Mouse (Mus musculus): ENCODE results near the gene Per3. TPM values are rescaled to one million over a fixed set of nuclear protein-coding genes. Genes with fewer than 3 reads are reported as not detected.

Gene Per3
- total RNA-seq (2021) = 10 to 100 TPM; 20.8 to 23.9 TPM
- long read RNA-seq, experiment 1, partial matches to known transcripts = 0 of 2 reads
- long read RNA-seq, experiment 1, other reads (novel, unspliced or antisense) = 2 of 2 reads
- long read RNA-seq, experiment 2, partial matches to known transcripts = 3 of 10 reads
- long read RNA-seq, experiment 2, other reads (novel, unspliced or antisense) = 7 of 10 reads

GRCm38 (mm10) chr4:151044037-151044943 lies at the start of gene Per3:
Gene Per3, minus strand, starts transcription at chr4:151044665.
- peak; percentile 93 to 98 for DNase-seq (ENCODE audit: low spot score in 2 of 2)

- no peak for DNase-seq (ENCODE audit: low spot score in 2 of 2)
These were observed 44.8 kb upstream of the Per3 start, which contains the start of gene Gm13090 for GRCm38 (mm10) chr4:151089270-151089669. Gene Gm13090, plus strand, starts transcription at chr4:151089570.

- no peak for DNase-seq (ENCODE audit: low spot score in 2 of 2)
These were observed 44.4 kb upstream of the Per3 start for GRCm38 (mm10) chr4:151088819-151089218.

GRCm38 (mm10) chr4:151087358-151087757 lies 42.9 kb upstream of the Per3 start:
- no peak for DNase-seq (ENCODE audit: low spot score in 2 of 2)

GRCm38 (mm10) chr4:151083027-151083426 lies 38.6 kb upstream of the Per3 start:
- no peak for DNase-seq (ENCODE audit: low spot score in 2 of 2)

GRCm38 (mm10) chr4:151081977-151082376 lies 37.5 kb upstream of the Per3 start:
- no peak for DNase-seq (ENCODE audit: low spot score in 2 of 2)

GRCm38 (mm10) chr4:151081355-151081754 lies 36.9 kb upstream of the Per3 start:
- DNase-seq (ENCODE audit: low spot score in 2 of 2) = no peak

- no peak for DNase-seq (ENCODE audit: low spot score in 2 of 2)
These were observed 30.4 kb upstream of the Per3 start for GRCm38 (mm10) chr4:151074817-151075216.

GRCm38 (mm10) chr4:151073108-151073744 lies 28.8 kb upstream of the Per3 start:
- DNase-seq (ENCODE audit: low spot score in 2 of 2) = peak; percentile 31 to 51

GRCm38 (mm10) chr4:151070962-151071361 lies 26.5 kb upstream of the Per3 start:
- no peak for DNase-seq (ENCODE audit: low spot score in 2 of 2)

GRCm38 (mm10) chr4:151068751-151069150 lies 24.3 kb upstream of the Per3 start:
- no peak for DNase-seq (ENCODE audit: low spot score in 2 of 2)

GRCm38 (mm10) chr4:151059566-151059965 lies 15.1 kb upstream of the Per3 start:
- no peak for DNase-seq (ENCODE audit: low spot score in 2 of 2)

GRCm38 (mm10) chr4:151058634-151059033 lies 14.2 kb upstream of the Per3 start:
- DNase-seq (ENCODE audit: low spot score in 2 of 2) = no peak

GRCm38 (mm10) chr4:151057347-151058321 lies 13.2 kb upstream of the Per3 start, which contains the start of gene Vamp3:
Gene Vamp3, minus strand, starts transcription at chr4:151057963.
- peak; percentile 95 for DNase-seq (ENCODE audit: low spot score in 2 of 2)

GRCm38 (mm10) chr4:151051162-151051561 lies 6.7 kb upstream of the Per3 start:
- DNase-seq (ENCODE audit: low spot score in 2 of 2) = no peak

GRCm38 (mm10) chr4:151046524-151046923 lies 2.1 kb upstream of the Per3 start:
- no peak for DNase-seq (ENCODE audit: low spot score in 2 of 2)

GRCm38 (mm10) chr4:151044944-151045570 lies 592 bp upstream of the Per3 start:
- no peak for DNase-seq (ENCODE audit: low spot score in 2 of 2)

- DNase-seq (ENCODE audit: low spot score in 2 of 2) = no peak
These were observed 1.2 kb downstream of the Per3 start for GRCm38 (mm10) chr4:151043281-151043680.

- no peak for DNase-seq (ENCODE audit: low spot score in 2 of 2)
These were observed 3.0 kb downstream of the Per3 start for GRCm38 (mm10) chr4:151041506-151041905.

- DNase-seq (ENCODE audit: low spot score in 2 of 2) = no peak
These were observed 6.7 kb downstream of the Per3 start for GRCm38 (mm10) chr4:151037800-151038199.
